ENCODE assay signal across 23 mouse cellular contexts in genomic region chr5:53194421-53194820, GRCm38 (mm10). TPM values are rescaled to one million over a fixed set of nuclear protein-coding genes. Genes with fewer than 3 reads are reported as not detected.
A peak's percentile ranks its signal among the peaks of the same experiment; 100 is the strongest.
DNase-seq lines count a peak whose midpoint lies in the region; TF ChIP-seq lines count a peak whose summit lies in the region.
"Had no signal": no experiment of that assay in that cellular context is flagged by ENCODE, and none has a peak within 500 bp of the region (broad histone marks: within the 10 kb centered on the region; RNA-seq: fewer than 3 reads in every experiment).

No protein-coding gene starts in this region.

- H3K4me1 ChIP-seq in bone marrow macrophage, adult 2 months (ENCODE audit: control insufficient read depth, insufficient read depth, low read length), result peaks cover 25% of the 10 kb centered on the region
- H3K4me1 ChIP-seq in cortical plate, adult 2 months (ENCODE audit: control insufficient read depth, insufficient read depth, low read length), result peaks cover 15% of the 10 kb centered on the region

- TF ChIP-seq CTCF in bone marrow macrophage, adult 2 months (IDR thresholded peaks at IDR 0.05; ENCODE audit: low read depth, low read length), result no peak
- TF ChIP-seq CTCF in cortical plate, adult 2 months (IDR thresholded peaks at IDR 0.05; ENCODE audit: extremely low read depth, insufficient read depth, low read length), result no peak

- H3K4me3 ChIP-seq in bone marrow macrophage, adult 2 months (ENCODE audit: insufficient read depth, low read length), result no peak overlapping the region
- no peak overlapping the region for H3K4me3 ChIP-seq in cortical plate, adult 2 months (ENCODE audit: insufficient read depth, low read length)
- no peak overlapping the region for H3K4me3 ChIP-seq in macrophage (ENCODE audit: inconsistent target)
- H3K4me3 ChIP-seq: forebrain, embryonic 10.5 days; forebrain, embryonic 13.5 days; heart, embryonic 12.5 days; heart, embryonic 15.5 days had no signal

- TF ChIP-seq POLR2A in bone marrow macrophage, adult 2 months (IDR thresholded peaks at IDR 0.05; ENCODE audit: borderline replicate concordance, low read depth, low read length), result no peak
- TF ChIP-seq POLR2A in cortical plate, adult 2 months (IDR thresholded peaks at IDR 0.05; ENCODE audit: extremely low read depth, insufficient read depth, low read length), result no peak

- H3K79me2 ChIP-seq in macrophage (ENCODE audit: inconsistent target), result no peaks in the 10 kb centered on the region

- peak overlapping the region; percentile 61 for H3K27ac ChIP-seq in bone marrow macrophage, adult 2 months (ENCODE audit: insufficient read depth, low read depth, low read length)
- peak overlapping the region; percentile 18; the same call in 1 of the 2 replicates for H3K27ac ChIP-seq in cortical plate, adult 2 months (ENCODE audit: insufficient read depth, low read length)
- H3K27ac ChIP-seq in macrophage, result peak overlapping the region; percentile 50
- H3K27ac ChIP-seq: forebrain, embryonic 10.5 days; forebrain, embryonic 13.5 days; heart, embryonic 15.5 days; hindbrain, embryonic 14.5 days; hindbrain, postnatal 0 days had no signal

- WGBS in macrophage (ENCODE audit: missing documents), result 30% methylated on average over 2 of the region's 2 CpGs

- no peak for DNase-seq in gastrocnemius, adult 18-20 months (ENCODE audit: low spot score)
- no peak for DNase-seq in heart, adult 18-20 months
- no peak for DNase-seq in c-Kit-positive CD71-positive TER-119-positive erythroid progenitor cells, embryonic 14.5 days (ENCODE audit: low spot score)
- DNase-seq: adrenal gland, adult 8-10 months; adrenal gland, postnatal 36 days; cerebellum, adult 11-12 months; cerebellum, adult 9-11 months; gastrocnemius, postnatal 10 days; gastrocnemius, postnatal 36 days; heart, postnatal 10 days; heart, postnatal 36 days; kidney, adult 18-20 months had no signal

- no peaks in the 10 kb centered on the region for H3K36me3 ChIP-seq in macrophage (ENCODE audit: inconsistent target)
- H3K36me3 ChIP-seq: forebrain, embryonic 10.5 days; heart, embryonic 12.5 days; heart, embryonic 15.5 days had no signal

RNA-seq across cellular contexts. Expression of gene Sel1l3, which starts 19.3 kb away (rescaled TPM):
- polyA plus RNA-seq in bone marrow macrophage, adult 2 months (2012; ENCODE audit: insufficient read depth, insufficient read length, missing spikeins), result 7.4 and 9.2 TPM in 2 replicates
- 47.7 and 53.1 TPM in 2 replicates for polyA plus RNA-seq in cortical plate, adult 2 months (2012; rRNA removed)
- total RNA-seq in macrophage (2018; cell fraction: chromatin; rRNA removed), result 1 to 10 TPM; 3.0 to 9.5 (median 5.6) TPM
- total RNA-seq in macrophage (2018; cell fraction: cytosol; rRNA removed), result 1 to 10 TPM; 1.2 to 4.0 (median 2.2) TPM
- 10 to 100 TPM in 1 of 26 experiments, 1 to 10 TPM in 25; 2.5 to 12.8 (median 3.6) TPM for total RNA-seq in macrophage (2018; cell fraction: nucleus; rRNA removed)
- polyA plus RNA-seq in macrophage (2018), result 2.2 to 4.1 TPM (median 3.3 TPM) in 3 replicates
- 10 to 100 TPM; 52.0 to 54.8 TPM for total RNA-seq in gastrocnemius, adult 18-20 months (2021)
- total RNA-seq in heart, adult 18-20 months (2021), result 1 to 10 TPM in 1 of 2 experiments, under 1 TPM in 1; 0.89 to 1.3 TPM
- polyA plus RNA-seq: activated CD4-positive, CD25-positive, alpha-beta regulatory T cell, adult 4 months; C2C12 had no signal
